Mouse (Mus musculus): ENCODE data around the gene Pfdn2. TPM values are rescaled to one million over a fixed set of nuclear protein-coding genes. Genes with fewer than 3 reads are reported as not detected.

Pfdn2 gene
- polyA plus RNA-seq, 1 experiment from 2014 or later = 73.7 TPM

- Histone ChIP-seq H3K9me3 (ENCODE audit: control insufficient read depth, low read length) (no peaks in the 10 kb centered on the region), H3K27me3 (replicated peaks; ENCODE audit: control insufficient read depth, insufficient read depth, low read length) (no peaks in the 10 kb centered on the region), H3K27ac (ENCODE audit: low read depth, low read length) (no peak overlapping the region), H3K36me3 (ENCODE audit: control insufficient read depth, insufficient read depth, low read length) (peaks cover 21% of the 10 kb centered on the region), H3K9ac (ENCODE audit: low read depth, low read length) (peak overlapping the region; percentile 91), H3K4me3 (ENCODE audit: low read depth, low read length) (peak overlapping the region; percentile 95), H3K4me1 (replicated peaks; ENCODE audit: control insufficient read depth, insufficient read depth, low read length) (peaks cover 8% of the 10 kb centered on the region), H3K4me2 (peak overlapping the region; percentile 81)
- no peak for DNase-seq (ENCODE audit: low spot score)
- WGBS = 72% methylated on average over 9 of the region's 9 CpGs
- 0 out of 2 replicates have a peak, but pooled peaks have one; percentile 1 for ATAC-seq (replicated peaks; ENCODE audit: low FRiP score)
Observed at GRCm38 (mm10) chr1:171344715-171345114, 755 bp upstream of the Pfdn2 start.

GRCm38 (mm10) chr1:171346095-171346450 lies 603 bp downstream of the Pfdn2 start:
- Histone ChIP-seq H3K36me3 (ENCODE audit: control insufficient read depth, insufficient read depth, low read length) (peaks cover 15% of the 10 kb centered on the region), H3K9ac (ENCODE audit: low read depth, low read length) (peak overlapping the region; percentile 91), H3K27ac (ENCODE audit: low read depth, low read length) (no peak overlapping the region), H3K4me1 (replicated peaks; ENCODE audit: control insufficient read depth, insufficient read depth, low read length) (peaks cover 8% of the 10 kb centered on the region), H3K4me2 (peak overlapping the region; percentile 81), H3K9me3 (ENCODE audit: control insufficient read depth, low read length) (no peaks in the 10 kb centered on the region), H3K4me3 (ENCODE audit: low read depth, low read length) (peak overlapping the region; percentile 95), H3K27me3 (replicated peaks; ENCODE audit: control insufficient read depth, insufficient read depth, low read length) (no peaks in the 10 kb centered on the region)
- DNase-seq (ENCODE audit: low spot score) (peak; percentile 38), ATAC-seq (replicated peaks; ENCODE audit: low FRiP score) (peak; percentile 40)
- WGBS = under 1% methylated on average over 14 of the region's 14 CpGs

GRCm38 (mm10) chr1:171348665-171349064 lies 3.2 kb downstream of the Pfdn2 start:
- no peaks in the 10 kb centered on the region for H3K27me3 ChIP-seq (replicated peaks; ENCODE audit: control insufficient read depth, insufficient read depth, low read length)
- no peak for ATAC-seq (replicated peaks; ENCODE audit: low FRiP score)
- no peak overlapping the region for H3K9ac ChIP-seq (ENCODE audit: low read depth, low read length)
- H3K4me1 ChIP-seq (replicated peaks; ENCODE audit: control insufficient read depth, insufficient read depth, low read length) = peaks cover 8% of the 10 kb centered on the region
- H3K36me3 ChIP-seq (ENCODE audit: control insufficient read depth, insufficient read depth, low read length) = no peaks in the 10 kb centered on the region
- no peaks in the 10 kb centered on the region for H3K9me3 ChIP-seq (ENCODE audit: control insufficient read depth, low read length)
- no peak for DNase-seq (ENCODE audit: low spot score)
- H3K27ac ChIP-seq (ENCODE audit: low read depth, low read length) = no peak overlapping the region
- WGBS = 90% methylated on average over 3 of the region's 3 CpGs
- no peak overlapping the region for H3K4me2 ChIP-seq
- H3K4me3 ChIP-seq (ENCODE audit: low read depth, low read length) = no peak overlapping the region

GRCm38 (mm10) chr1:171349210-171349609 lies 3.7 kb downstream of the Pfdn2 start:
- Histone ChIP-seq H3K9me3 (ENCODE audit: control insufficient read depth, low read length) (no peaks in the 10 kb centered on the region), H3K9ac (ENCODE audit: low read depth, low read length) (no peak overlapping the region), H3K4me3 (ENCODE audit: low read depth, low read length) (no peak overlapping the region), H3K36me3 (ENCODE audit: control insufficient read depth, insufficient read depth, low read length) (no peaks in the 10 kb centered on the region), H3K27ac (ENCODE audit: low read depth, low read length) (no peak overlapping the region), H3K27me3 (replicated peaks; ENCODE audit: control insufficient read depth, insufficient read depth, low read length) (no peaks in the 10 kb centered on the region), H3K4me2 (no peak overlapping the region), H3K4me1 (replicated peaks; ENCODE audit: control insufficient read depth, insufficient read depth, low read length) (peaks cover 8% of the 10 kb centered on the region)
- no peak for ATAC-seq (replicated peaks; ENCODE audit: low FRiP score)
- DNase-seq (ENCODE audit: low spot score) = no peak
- WGBS = 83% methylated on average over 2 of the region's 2 CpGs

- no peaks in the 10 kb centered on the region for H3K9me3 ChIP-seq (ENCODE audit: control insufficient read depth, low read length)
- H3K4me1 ChIP-seq (replicated peaks; ENCODE audit: control insufficient read depth, insufficient read depth, low read length) = peaks cover 6% of the 10 kb centered on the region
- no peak for ATAC-seq (replicated peaks; ENCODE audit: low FRiP score)
- WGBS = 76% methylated on average over 5 of the region's 5 CpGs
- H3K27me3 ChIP-seq (replicated peaks; ENCODE audit: control insufficient read depth, insufficient read depth, low read length) = no peaks in the 10 kb centered on the region
- no peak overlapping the region for H3K27ac ChIP-seq (ENCODE audit: low read depth, low read length)
- no peak overlapping the region for H3K4me2 ChIP-seq
- no peak for DNase-seq (ENCODE audit: low spot score)
- peaks cover 13% of the 10 kb centered on the region; the same call in 1 of the 2 replicates for H3K36me3 ChIP-seq (ENCODE audit: control insufficient read depth, insufficient read depth, low read length)
- H3K4me3 ChIP-seq (ENCODE audit: low read depth, low read length) = no peak overlapping the region
- no peak overlapping the region for H3K9ac ChIP-seq (ENCODE audit: low read depth, low read length)
Observed at GRCm38 (mm10) chr1:171355812-171356340, 10.4 kb downstream of the Pfdn2 start.

GRCm38 (mm10) chr1:171356814-171357213 lies 11.3 kb downstream of the Pfdn2 start:
- Histone ChIP-seq H3K36me3 (ENCODE audit: control insufficient read depth, insufficient read depth, low read length) (peaks cover 13% of the 10 kb centered on the region; the same call in 1 of the 2 replicates), H3K9ac (ENCODE audit: low read depth, low read length) (no peak overlapping the region), H3K4me3 (ENCODE audit: low read depth, low read length) (no peak overlapping the region), H3K27me3 (replicated peaks; ENCODE audit: control insufficient read depth, insufficient read depth, low read length) (no peaks in the 10 kb centered on the region), H3K9me3 (ENCODE audit: control insufficient read depth, low read length) (no peaks in the 10 kb centered on the region), H3K27ac (ENCODE audit: low read depth, low read length) (no peak overlapping the region), H3K4me1 (replicated peaks; ENCODE audit: control insufficient read depth, insufficient read depth, low read length) (peaks cover 11% of the 10 kb centered on the region), H3K4me2 (no peak overlapping the region)
- DNase-seq (ENCODE audit: low spot score) (no peak), ATAC-seq (replicated peaks; ENCODE audit: low FRiP score) (no peak)
- WGBS = 86% methylated on average over 2 of the region's 2 CpGs

- Histone ChIP-seq H3K4me3 (ENCODE audit: low read depth, low read length) (no peak overlapping the region), H3K9me3 (ENCODE audit: control insufficient read depth, low read length) (no peaks in the 10 kb centered on the region), H3K27me3 (replicated peaks; ENCODE audit: control insufficient read depth, insufficient read depth, low read length) (no peaks in the 10 kb centered on the region), H3K4me1 (replicated peaks; ENCODE audit: control insufficient read depth, insufficient read depth, low read length) (peaks cover 11% of the 10 kb centered on the region), H3K4me2 (no peak overlapping the region), H3K9ac (ENCODE audit: low read depth, low read length) (no peak overlapping the region), H3K27ac (ENCODE audit: low read depth, low read length) (no peak overlapping the region), H3K36me3 (ENCODE audit: control insufficient read depth, insufficient read depth, low read length) (peaks cover 13% of the 10 kb centered on the region; the same call in 1 of the 2 replicates)
- ATAC-seq (replicated peaks; ENCODE audit: low FRiP score) (no peak), DNase-seq (ENCODE audit: low spot score) (no peak)
- WGBS = 68% methylated on average over 4 of the region's 4 CpGs
Observed at GRCm38 (mm10) chr1:171358421-171358820, 13.0 kb downstream of the Pfdn2 start.

- peak overlapping the region; percentile 54 for H3K4me3 ChIP-seq (ENCODE audit: low read depth, low read length)
- H3K4me2 ChIP-seq = peak overlapping the region; percentile 91
- DNase-seq (ENCODE audit: low spot score) (no peak), ATAC-seq (replicated peaks; ENCODE audit: low FRiP score) (no peak)
- no peaks in the 10 kb centered on the region for H3K27me3 ChIP-seq (replicated peaks; ENCODE audit: control insufficient read depth, insufficient read depth, low read length)
- peaks cover 13% of the 10 kb centered on the region; the same call in 1 of the 2 replicates for H3K36me3 ChIP-seq (ENCODE audit: control insufficient read depth, insufficient read depth, low read length)
- 19% methylated on average over 26 of the region's 26 CpGs for WGBS
- no peak overlapping the region for H3K27ac ChIP-seq (ENCODE audit: low read depth, low read length)
- H3K4me1 ChIP-seq (replicated peaks; ENCODE audit: control insufficient read depth, insufficient read depth, low read length) = peaks cover 11% of the 10 kb centered on the region
- H3K9ac ChIP-seq (ENCODE audit: low read depth, low read length) = peak overlapping the region; percentile 59
- no peaks in the 10 kb centered on the region for H3K9me3 ChIP-seq (ENCODE audit: control insufficient read depth, low read length)
Observed at GRCm38 (mm10) chr1:171360253-171360652, 14.8 kb downstream of the Pfdn2 start.

GRCm38 (mm10) chr1:171360656-171361055 lies 15.2 kb downstream of the Pfdn2 start, which contains the start of gene Klhdc9:
TSS of gene Klhdc9 (minus strand) at chr1:171360798.
- 2% methylated on average over 21 of the region's 21 CpGs for WGBS
- Histone ChIP-seq H3K36me3 (ENCODE audit: control insufficient read depth, insufficient read depth, low read length) (peaks cover 13% of the 10 kb centered on the region; the same call in 1 of the 2 replicates), H3K4me3 (ENCODE audit: low read depth, low read length) (peak within 1 kb of the TSS; percentile 54), H3K4me1 (replicated peaks; ENCODE audit: control insufficient read depth, insufficient read depth, low read length) (peaks cover 11% of the 10 kb centered on the region), H3K9me3 (ENCODE audit: control insufficient read depth, low read length) (no peaks in the 10 kb centered on the region), H3K9ac (ENCODE audit: low read depth, low read length) (peak within 1 kb of the TSS; percentile 59), H3K27ac (ENCODE audit: low read depth, low read length) (0 out of 2 replicates have a peak within 1 kb of the TSS, but pooled peaks have one; percentile 4), H3K4me2 (peak within 1 kb of the TSS; percentile 91), H3K27me3 (replicated peaks; ENCODE audit: control insufficient read depth, insufficient read depth, low read length) (no peaks in the 10 kb centered on the region)
- ATAC-seq (replicated peaks; ENCODE audit: low FRiP score) (peak; percentile 90), DNase-seq (ENCODE audit: low spot score) (peak; percentile 81)
